Mouse (Mus musculus): ENCODE measurements around the gene Adprm. TPM values are rescaled to one million over a fixed set of nuclear protein-coding genes. Genes with fewer than 3 reads are reported as not detected.

The Adprm gene
- total RNA-seq, 1 experiment: 27.3 TPM

DNA sequence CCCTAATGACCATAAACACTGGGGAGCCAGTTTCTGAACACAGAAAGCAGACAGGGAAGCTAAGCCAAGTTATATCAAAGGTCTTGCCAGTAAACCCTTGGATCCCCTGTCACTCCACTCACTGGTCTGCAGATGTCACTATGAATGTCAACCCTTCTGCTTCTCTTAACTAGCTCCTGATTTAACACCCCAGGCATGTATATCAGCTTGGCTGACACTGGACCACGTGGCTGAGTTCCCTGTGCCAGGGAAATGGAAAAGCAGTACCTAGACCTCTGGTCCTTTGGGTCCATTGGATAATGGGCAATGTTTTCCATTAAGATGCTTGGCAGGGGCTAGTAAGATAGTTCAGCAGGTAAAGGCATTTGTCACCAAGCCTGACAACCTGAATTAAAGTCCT, 58.7 kb downstream of the Adprm start:
- no peak overlapping the region for H3K27ac ChIP-seq (ENCODE audit: insufficient read depth, low read depth, low read length, poor library complexity, severe bottlenecking)
- H3K4me3 ChIP-seq (ENCODE audit: insufficient read depth in 1 of 2, low read depth in 1 of 2, low read length in 2 of 2, poor library complexity in 1 of 2, severe bottlenecking in 1 of 2): no peak overlapping the region
- in situ Hi-C loops (cut with MboI; ENCODE audit: low sequenced_read_pairs in 2 of 2, unreplicated experiment in 2 of 2): no loop called here
- H3K9ac ChIP-seq (ENCODE audit: insufficient read depth, low read depth, low read length, poor library complexity, severe bottlenecking): no peak overlapping the region
- H3K36me3 ChIP-seq (ENCODE audit: control insufficient read depth, insufficient read depth, low read length, poor library complexity, severe bottlenecking): no peaks in the 10 kb centered on the region
- H3K4me1 ChIP-seq (ENCODE audit: control insufficient read depth in 2 of 2, insufficient read depth in 2 of 2, low read length in 2 of 2, poor library complexity in 1 of 2): peaks cover 0 to 5% of the 10 kb centered on the region in 2 experiments; a peak in 1 of 4 replicates
- TF ChIP-seq ZNF384 (IDR thresholded peaks at IDR 0.05; ENCODE audit: low read depth, low read length): no peak
- no peak for TF ChIP-seq HCFC1 (IDR thresholded peaks at IDR 0.05; ENCODE audit: borderline replicate concordance, insufficient read depth, low read length)
- TF ChIP-seq MAFK (IDR thresholded peaks at IDR 0.05; ENCODE audit: insufficient read depth, low read depth, low read length): no peak
- no peak for TF ChIP-seq ZC3H11A (IDR thresholded peaks at IDR 0.05; ENCODE audit: borderline replicate concordance, low read depth, low read length)
- TF ChIP-seq CHD2 (IDR thresholded peaks at IDR 0.05; ENCODE audit: low read depth, low read length): no peak
- no peaks in the 10 kb centered on the region for H3K9me3 ChIP-seq (ENCODE audit: control insufficient read depth, insufficient read depth, low read depth, low read length)
- DNase-seq (ENCODE audit: low read depth, low spot score): no peak

DNA sequence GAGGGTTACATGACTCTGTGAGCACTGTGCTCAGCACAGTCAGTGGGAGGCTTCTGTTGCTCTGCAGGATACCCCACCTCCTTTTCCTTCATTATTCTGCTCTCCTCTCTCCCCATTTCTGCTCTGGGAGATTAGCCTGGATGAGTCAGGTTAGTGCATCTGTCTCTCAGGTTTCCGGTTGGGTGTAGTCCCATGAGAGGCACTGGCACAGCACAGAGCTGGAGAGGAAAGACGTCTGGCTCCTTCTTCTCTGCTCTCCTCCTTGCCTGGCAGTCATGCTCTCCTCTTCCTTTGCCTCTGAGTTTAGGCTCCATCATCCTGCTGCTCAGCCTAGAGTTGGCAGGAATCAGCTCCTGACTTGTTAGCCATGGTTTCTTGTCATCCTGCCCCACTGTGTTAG, 60.2 kb downstream of the Adprm start:
- Histone ChIP-seq H3K4me1 (ENCODE audit: control insufficient read depth in 2 of 2, insufficient read depth in 2 of 2, low read length in 2 of 2, poor library complexity in 1 of 2) (peaks cover 0 to 5% of the 10 kb centered on the region in 2 experiments; a peak in 1 of 4 replicates), H3K36me3 (ENCODE audit: control insufficient read depth, insufficient read depth, low read length, poor library complexity, severe bottlenecking) (no peaks in the 10 kb centered on the region), H3K9me3 (ENCODE audit: control insufficient read depth, insufficient read depth, low read depth, low read length) (no peaks in the 10 kb centered on the region), H3K9ac (ENCODE audit: insufficient read depth, low read depth, low read length, poor library complexity, severe bottlenecking) (no peak overlapping the region), H3K4me3 (ENCODE audit: insufficient read depth in 1 of 2, low read depth in 1 of 2, low read length in 2 of 2, poor library complexity in 1 of 2, severe bottlenecking in 1 of 2) (no peak overlapping the region), H3K27ac (ENCODE audit: insufficient read depth, low read depth, low read length, poor library complexity, severe bottlenecking) (no peak overlapping the region)
- no peak for DNase-seq (ENCODE audit: low read depth, low spot score)
- in situ Hi-C loops (cut with MboI; ENCODE audit: low sequenced_read_pairs in 2 of 2, unreplicated experiment in 2 of 2): no loop called here
- no peak for TF ChIP-seq ZNF384 (IDR thresholded peaks at IDR 0.05; ENCODE audit: low read depth, low read length)
- no peak for TF ChIP-seq CHD2 (IDR thresholded peaks at IDR 0.05; ENCODE audit: low read depth, low read length)
- TF ChIP-seq MAFK (IDR thresholded peaks at IDR 0.05; ENCODE audit: insufficient read depth, low read depth, low read length): no peak
- no peak for TF ChIP-seq HCFC1 (IDR thresholded peaks at IDR 0.05; ENCODE audit: borderline replicate concordance, insufficient read depth, low read length)
- TF ChIP-seq ZC3H11A (IDR thresholded peaks at IDR 0.05; ENCODE audit: borderline replicate concordance, low read depth, low read length): no peak

Other genes starting within 250 kb of the Adprm start
- gene Pirt, start 140.6 kb downstream of the Adprm start, total RNA-seq (2012; rRNA removed): 0.76 and 2.5 TPM in 2 replicates
- gene Tmem238l, start 96.0 kb downstream of the Adprm start, total RNA-seq (2012; rRNA removed): not detected in 2 replicates
- 1.6 and 2.3 TPM in 2 replicates for gene Tmem220, start 27.4 kb downstream of the Adprm start, total RNA-seq (2012; rRNA removed)
- 33.6 and 35.9 TPM in 2 replicates for gene Sco1, start 76 bp upstream of the Adprm start, total RNA-seq (2012; rRNA removed)
- 1.3 and 1.5 TPM in 2 replicates for gene Myh3, start 25.7 kb upstream of the Adprm start, total RNA-seq (2012; rRNA removed)
- gene Myh2, start 118.4 kb upstream of the Adprm start, total RNA-seq (2012; rRNA removed): not detected in 2 replicates
- gene Myh1, start 147.5 kb upstream of the Adprm start, total RNA-seq (2012; rRNA removed): 0.09 TPM in 1 of 2 replicates, not detected in the other
- gene Myh4, start 185.4 kb upstream of the Adprm start, total RNA-seq (2012; rRNA removed): 0.09 and 0.11 TPM in 2 replicates
- 0.09 TPM in 1 of 2 replicates, not detected in the other for gene Myh8, start 224.5 kb upstream of the Adprm start, total RNA-seq (2012; rRNA removed)